Mouse (Mus musculus) embryonic facial prominence, embryonic 14.5 days (tissue): Measurements from ENCODE around the gene Rabgap1l. TPM values are rescaled to one million over a fixed set of nuclear protein-coding genes. Genes with fewer than 3 reads are reported as not detected.
"Not testable (repeated sequence)": the region's sequence is repeated elsewhere in the genome, so short reads cannot be mapped to it uniquely, and the experiment has no call there.

Experiments
- ATAC-seq: fragments of 200-750 bp; cut with Nextera tagmentation; 2 replicates; pipeline ENCODE4 v1.8.0; 2017; ENCODE audit warnings: low read depth, moderate number of reproducible peaks, moderate TSS enrichment
- DNase-seq: peaks from one replicate; pipeline ENCODE4 v3.0.0-alpha.2; 2015; ENCODE audit warnings: low spot score
- H3K27ac ChIP-seq: fragments of 300-500 bp; sonication (generic); replicated peaks from 2 replicates; pipeline ENCODE4 v1.5.1; 2014; ENCODE audit warnings: low read depth, mild to moderate bottlenecking, low read length, moderate library complexity
- H3K27me3 ChIP-seq: fragments of 300-500 bp; sonication (generic); replicated peaks from 2 replicates; pipeline ENCODE4 v1.6.1; 2014; ENCODE audit warnings: low read length; ENCODE audit not compliant: control insufficient read depth, insufficient read depth
- H3K36me3 ChIP-seq: fragments of 300-500 bp; sonication (generic); 2 replicates; pipeline ENCODE4 v1.6.1; 2014; ENCODE audit warnings: low read length, mixed read lengths; ENCODE audit not compliant: control insufficient read depth, insufficient read depth
- H3K4me1 ChIP-seq: fragments of 300-500 bp; sonication (generic); 2 replicates; pipeline ENCODE4 v1.6.1; 2014; ENCODE audit warnings: antibody characterized with exemption, low read length; ENCODE audit not compliant: control insufficient read depth, insufficient read depth
- H3K4me2 ChIP-seq: fragments of 300-500 bp; sonication (generic); 2 replicates; pipeline ENCODE4 v1.6.1; 2014; ENCODE audit warnings: low read depth, mild to moderate bottlenecking, low read length, moderate library complexity, mixed read lengths
- H3K4me3 ChIP-seq: fragments of 300-500 bp; sonication (generic); 2 replicates; pipeline ENCODE4 v1.5.1; 2014; ENCODE audit warnings: low read depth, mild to moderate bottlenecking, low read length
- H3K9ac ChIP-seq: fragments of 300-500 bp; sonication (generic); 2 replicates; pipeline ENCODE4 v1.6.1; 2014; ENCODE audit warnings: low read depth, mild to moderate bottlenecking, low read length, moderate library complexity, mixed read lengths
- H3K9me3 ChIP-seq: fragments of 300-500 bp; sonication (generic); 2 replicates; pipeline ENCODE4 v1.6.1; 2016; ENCODE audit warnings: low read length; ENCODE audit not compliant: control insufficient read depth
- WGBS: fragments of 180-500 bp; shearing (Covaris S2); extraction: QIAGEN DNeasy Blood & Tissue Kit; methylation state at CpG from one replicate; pipeline ENCODE4 v1.1.7; 2014; 5-methylcytosine and 5-hydroxymethylcytosine counted together
- polyA plus RNA-seq: library from polyadenylated mRNA; unstranded; fragments of >200 nt; fragmentation: Nextera tagmentation; extraction: Ambion mirVana; gene quantifications from 2 replicates; pipeline ENCODE4 v1.2.1, GENCODE M21; 2014

The Rabgap1l gene
- polyA plus RNA-seq, 1 experiment from 2014 or later: 16.3 TPM

DNA sequence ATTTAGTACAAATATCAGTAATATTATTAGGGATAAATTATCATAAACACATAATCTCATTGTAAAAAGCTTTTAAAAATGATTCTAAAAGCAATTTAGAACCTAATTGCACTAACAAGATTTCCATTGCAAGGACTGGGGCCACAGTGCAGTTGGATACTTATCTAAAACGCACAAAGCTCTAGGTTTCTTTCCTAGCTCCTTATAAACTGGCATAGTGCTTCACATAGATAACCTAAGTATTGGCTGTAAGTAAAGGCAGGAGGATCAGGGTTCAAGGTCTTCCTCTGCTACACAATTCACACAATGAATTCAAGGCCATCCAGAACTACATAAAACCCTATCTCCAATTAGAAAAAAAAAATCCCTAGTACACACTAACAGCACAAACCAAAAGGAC lies 497.7 kb downstream of the Rabgap1l start:
- Histone ChIP-seq H3K36me3 (no peaks in the 10 kb centered on the region), H3K4me2 (no peak overlapping the region), H3K27ac (no peak overlapping the region), H3K9me3 (no peaks in the 10 kb centered on the region), H3K27me3 (no peaks in the 10 kb centered on the region), H3K4me3 (no peak overlapping the region), H3K4me1 (no peaks in the 10 kb centered on the region), H3K9ac (no peak overlapping the region)
- no peak for ATAC-seq
- DNase-seq: no peak
- WGBS: 86% methylated on average over 1 of the region's 1 CpGs

DNA sequence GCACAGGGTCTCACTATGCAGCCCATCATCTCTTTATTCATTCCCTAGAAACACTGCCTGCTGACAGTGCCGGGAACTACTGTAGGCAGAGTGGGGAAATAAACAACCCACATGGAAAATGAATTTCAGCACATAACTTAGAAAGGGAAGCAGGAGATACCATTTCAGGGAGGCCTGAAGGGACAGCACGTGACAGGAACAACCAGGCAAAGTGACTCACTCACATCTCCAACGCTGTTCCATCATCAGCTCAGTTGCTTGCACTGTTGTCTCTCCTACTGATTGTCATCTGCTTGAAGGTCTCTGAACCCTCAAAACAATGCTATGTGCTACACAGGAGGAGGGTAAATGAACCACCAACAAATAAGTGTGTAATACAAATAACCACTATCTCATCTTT lies 499.5 kb downstream of the Rabgap1l start:
- Histone ChIP-seq H3K4me1 (no peaks in the 10 kb centered on the region), H3K4me3 (no peak overlapping the region), H3K9ac (no peak overlapping the region), H3K4me2 (no peak overlapping the region), H3K36me3 (no peaks in the 10 kb centered on the region), H3K9me3 (no peaks in the 10 kb centered on the region), H3K27me3 (no peaks in the 10 kb centered on the region), H3K27ac (no peak overlapping the region)
- DNase-seq: no peak
- 81% methylated on average over 3 of the region's 3 CpGs for WGBS
- no peak for ATAC-seq

DNA sequence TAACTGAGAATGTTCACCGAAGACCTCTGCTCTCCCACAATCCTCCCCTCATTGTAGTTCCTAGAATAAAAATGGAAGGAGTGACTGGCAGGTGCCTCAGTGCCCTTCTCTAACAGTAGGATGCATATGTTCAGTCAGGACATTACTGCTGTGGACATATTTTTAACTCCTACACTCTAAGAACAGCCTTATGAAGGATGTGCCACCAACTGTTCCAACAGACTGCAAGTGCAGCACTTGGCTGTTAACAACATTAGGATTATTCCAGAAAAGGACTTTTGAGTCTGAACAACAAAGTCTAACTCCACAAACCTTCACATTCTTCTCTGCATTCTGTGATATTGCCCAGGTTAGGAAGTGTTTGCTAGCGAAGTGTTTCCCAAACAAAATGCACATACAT lies 501.0 kb downstream of the Rabgap1l start:
- no peaks in the 10 kb centered on the region for H3K4me1 ChIP-seq
- DNase-seq: no peak
- H3K36me3 ChIP-seq: no peaks in the 10 kb centered on the region
- H3K9ac ChIP-seq: no peak overlapping the region
- no peak overlapping the region for H3K4me2 ChIP-seq
- H3K9me3 ChIP-seq: no peaks in the 10 kb centered on the region
- no peak overlapping the region for H3K27ac ChIP-seq
- no peak overlapping the region for H3K4me3 ChIP-seq
- 85% methylated on average over 2 of the region's 2 CpGs for WGBS
- no peaks in the 10 kb centered on the region for H3K27me3 ChIP-seq
- ATAC-seq: no peak

DNA sequence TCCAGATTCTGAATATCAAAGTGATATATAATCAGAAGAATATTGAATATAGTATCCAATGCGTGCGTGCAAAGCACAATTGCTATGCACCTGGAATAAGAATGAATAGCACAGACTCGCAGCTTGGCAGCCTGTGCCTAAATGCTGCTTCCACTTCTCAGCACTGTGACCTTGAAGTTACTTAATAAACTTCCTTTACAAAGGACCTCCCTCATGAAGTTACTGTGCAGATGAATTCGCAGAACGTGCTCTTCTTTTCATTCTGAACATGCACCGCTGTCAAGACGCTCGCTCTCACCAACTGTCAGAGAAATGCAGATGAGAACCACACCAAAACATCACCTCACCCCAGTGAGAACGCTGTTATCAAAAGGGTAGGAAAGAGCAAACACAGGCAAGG lies 502.8 kb downstream of the Rabgap1l start:
- DNase-seq (no peak), ATAC-seq (no peak)
- 67% methylated on average over 9 of the region's 9 CpGs for WGBS
- no peak overlapping the region for H3K4me2 ChIP-seq
- H3K9ac ChIP-seq: no peak overlapping the region
- 0 out of 2 replicates have a peak, but pooled peaks cover 3% of the 10 kb centered on the region for H3K4me1 ChIP-seq
- H3K36me3 ChIP-seq: no peaks in the 10 kb centered on the region
- no peaks in the 10 kb centered on the region for H3K27me3 ChIP-seq
- H3K4me3 ChIP-seq: no peak overlapping the region
- H3K27ac ChIP-seq: no peak overlapping the region
- H3K9me3 ChIP-seq: no peaks in the 10 kb centered on the region

DNA sequence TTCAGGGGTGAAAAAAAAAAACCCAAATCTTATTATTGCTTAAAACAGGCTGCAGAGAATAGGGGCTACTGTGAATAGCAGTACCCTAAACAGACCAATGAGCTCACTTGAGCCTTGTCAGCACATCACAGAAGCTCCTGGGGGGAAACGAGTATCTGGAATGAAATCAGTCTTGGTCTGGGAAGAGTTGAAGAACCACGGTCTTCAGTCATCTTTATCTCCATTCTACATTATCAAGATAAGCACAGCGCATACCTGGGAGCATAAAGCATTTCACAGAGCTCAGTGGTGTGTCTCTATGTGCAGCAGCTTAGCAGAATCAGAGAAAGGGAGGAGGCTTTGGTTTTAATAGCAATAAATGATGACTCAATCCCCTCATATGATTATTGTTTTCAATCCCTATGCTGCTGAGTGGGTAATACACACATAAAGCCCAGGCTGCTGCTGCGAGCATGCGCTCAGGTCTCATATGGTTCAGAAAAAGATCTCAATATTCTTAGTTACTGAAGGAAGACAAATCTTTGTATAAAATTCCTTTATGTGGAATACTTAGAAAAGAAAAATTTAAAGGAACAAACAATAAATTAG lies 505.9 kb downstream of the Rabgap1l start:
- DNase-seq (no peak), ATAC-seq (no peak)
- Histone ChIP-seq H3K4me1 (0 out of 2 replicates have a peak, but pooled peaks cover 3% of the 10 kb centered on the region), H3K27me3 (no peaks in the 10 kb centered on the region), H3K36me3 (no peaks in the 10 kb centered on the region), H3K9ac (no peak overlapping the region), H3K27ac (no peak overlapping the region), H3K4me2 (no peak overlapping the region), H3K4me3 (no peak overlapping the region), H3K9me3 (no peaks in the 10 kb centered on the region)
- 60% methylated on average over 5 of the region's 5 CpGs for WGBS

DNA sequence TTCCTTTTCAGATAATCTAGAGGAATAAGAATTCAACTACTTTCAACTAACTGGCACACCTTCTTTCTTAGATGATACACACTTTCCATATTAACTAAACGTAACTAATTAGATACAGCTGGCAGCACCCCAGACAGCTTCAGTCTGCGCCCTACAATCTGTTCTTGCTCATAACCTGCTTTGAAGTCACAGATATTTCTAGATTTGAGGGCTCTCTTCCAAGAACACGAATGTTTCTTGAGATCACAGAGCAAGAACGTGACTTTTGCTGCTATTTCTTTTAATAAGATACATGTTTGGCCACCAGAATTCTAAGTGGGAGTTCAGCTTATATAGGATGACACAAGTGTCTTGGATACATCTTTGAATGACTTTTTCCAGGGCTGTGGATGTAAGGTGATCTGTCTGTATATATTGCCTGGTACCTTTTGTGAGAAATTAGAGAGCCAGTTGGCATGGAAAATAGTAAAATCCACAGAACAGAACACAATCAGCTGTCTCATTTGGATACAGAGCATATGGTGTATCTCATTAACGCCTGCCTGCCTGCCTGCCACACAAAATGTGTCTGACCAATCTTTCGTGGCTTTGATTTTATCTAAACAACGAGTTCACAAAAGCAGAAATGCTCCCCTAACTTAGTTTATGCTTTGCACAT lies 506.5 kb downstream of the Rabgap1l start:
- Histone ChIP-seq H3K9ac (no peak overlapping the region), H3K27ac (no peak overlapping the region), H3K4me3 (no peak overlapping the region), H3K4me1 (0 out of 2 replicates have a peak, but pooled peaks cover 3% of the 10 kb centered on the region), H3K36me3 (no peaks in the 10 kb centered on the region), H3K4me2 (no peak overlapping the region), H3K9me3 (no peaks in the 10 kb centered on the region), H3K27me3 (no peaks in the 10 kb centered on the region)
- ATAC-seq: no peak
- no peak for DNase-seq
- WGBS: 38% methylated on average over 7 of the region's 7 CpGs

DNA sequence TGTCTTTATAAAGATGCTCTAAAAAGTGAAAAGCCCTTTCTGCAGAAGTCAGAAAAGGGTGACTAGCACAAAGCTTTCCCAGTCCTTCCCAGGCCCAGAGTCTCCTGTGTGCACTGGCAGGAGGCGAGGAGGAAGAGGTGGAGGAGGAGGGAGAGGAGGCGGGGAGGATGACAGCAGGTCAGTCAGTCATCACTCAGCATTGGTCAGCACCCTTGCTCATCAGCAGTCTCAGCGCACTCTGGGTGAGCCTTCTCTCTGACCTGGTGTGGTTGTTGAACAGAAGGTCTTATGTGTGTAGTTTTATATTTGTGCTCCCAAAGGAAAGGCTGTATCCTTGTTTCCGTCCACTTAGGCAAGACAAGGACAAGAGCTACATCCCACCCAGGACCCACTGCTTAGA lies 508.8 kb downstream of the Rabgap1l start:
- Histone ChIP-seq H3K9ac (no peak overlapping the region), H3K36me3 (no peaks in the 10 kb centered on the region), H3K9me3 (no peaks in the 10 kb centered on the region), H3K27me3 (no peaks in the 10 kb centered on the region), H3K4me1 (0 out of 2 replicates have a peak, but pooled peaks cover 3% of the 10 kb centered on the region), H3K4me2 (no peak overlapping the region), H3K4me3 (no peak overlapping the region), H3K27ac (no peak overlapping the region)
- 77% methylated on average over 4 of the region's 4 CpGs for WGBS
- no peak for ATAC-seq
- DNase-seq: no peak

DNA sequence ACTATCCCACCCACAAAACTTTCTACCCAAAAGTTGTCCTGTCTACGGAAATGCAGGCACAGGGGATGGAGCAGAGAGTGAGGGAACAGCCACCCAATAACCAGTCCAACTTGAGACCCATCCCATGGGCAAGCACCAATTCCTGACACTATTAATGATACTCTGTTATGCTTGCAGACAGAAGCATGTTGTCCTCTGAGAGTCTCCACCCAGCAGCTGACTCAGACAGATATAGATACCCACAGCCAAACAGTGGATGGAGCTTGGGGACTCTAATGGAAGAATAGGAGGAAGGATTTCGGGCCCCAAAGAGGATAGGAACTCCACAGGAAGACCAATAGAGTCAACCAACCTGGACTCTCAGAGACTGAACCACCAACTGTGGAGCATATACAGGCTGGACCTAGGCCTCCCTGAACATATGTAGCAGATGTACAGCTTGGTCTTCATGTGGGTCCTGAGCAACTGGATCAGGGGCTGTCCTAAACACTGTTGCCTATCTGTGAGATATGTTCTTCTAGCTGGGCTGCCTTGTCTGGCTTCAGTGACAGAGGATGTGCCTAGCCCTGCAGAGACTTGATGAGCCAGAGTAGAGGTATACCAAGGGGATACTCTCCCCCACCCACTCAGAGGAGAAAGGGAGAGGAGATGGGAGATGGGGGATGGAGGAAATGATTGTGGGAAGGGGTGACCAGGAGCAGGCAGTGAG lies 510.7 kb downstream of the Rabgap1l start:
- not testable (repeated sequence) for H3K4me1 ChIP-seq, H3K27me3 ChIP-seq, H3K9me3 ChIP-seq, H3K4me2 ChIP-seq, H3K4me3 ChIP-seq, ATAC-seq, DNase-seq, H3K9ac ChIP-seq, H3K27ac ChIP-seq, H3K36me3 ChIP-seq
- 78% methylated on average over 2 of the region's 2 CpGs for WGBS
